Mouse (Mus musculus) layer of hippocampus, postnatal 14 days (tissue): ENCODE data around the gene Mlycd. TPM values are rescaled to one million over a fixed set of nuclear protein-coding genes. Genes with fewer than 3 reads are reported as not detected.

ENCODE experiments used
- DNase-seq, 2 experiments: peaks; one replicate each; pipeline ENCODE4 v3.0.0; 2021 to 2022; ENCODE audit warnings: low spot score in 2 of 2, mixed read lengths in 1 of 2
- total RNA-seq, 2 experiments: library from RNA; stranded (reverse); gene quantifications; 2 replicates each; pipeline ENCODE4 v1.2.3; 2021

Gene Mlycd
- total RNA-seq, 2 experiments from 2014 or later = 24.1 to 27.0 TPM

GRCm38 (mm10) chr8:119400904-119401303 is 6.2 kb downstream of the Mlycd start:
- DNase-seq = no peak

GRCm38 (mm10) chr8:119403912-119404311 is 9.2 kb downstream of the Mlycd start:
- DNase-seq = no peak

GRCm38 (mm10) chr8:119404648-119405047 is 10.0 kb downstream of the Mlycd start:
- no peak for DNase-seq

- DNase-seq = no peak
Measured at GRCm38 (mm10) chr8:119408311-119408710, 13.6 kb downstream of the Mlycd start.

GRCm38 (mm10) chr8:119412037-119412734 is 17.5 kb downstream of the Mlycd start:
- no peak for DNase-seq

GRCm38 (mm10) chr8:119412735-119413498 is 18.2 kb downstream of the Mlycd start:
- peak; percentile 75 to 77 for DNase-seq

GRCm38 (mm10) chr8:119413605-119414004 is 18.9 kb downstream of the Mlycd start:
- DNase-seq = no peak

GRCm38 (mm10) chr8:119420318-119420717 is 25.6 kb downstream of the Mlycd start:
- DNase-seq = no peak

- no peak for DNase-seq
Measured at GRCm38 (mm10) chr8:119421603-119422122, 27.0 kb downstream of the Mlycd start.

GRCm38 (mm10) chr8:119422123-119422711 is 27.5 kb downstream of the Mlycd start:
- DNase-seq = no peak

- DNase-seq = no peak
Measured at GRCm38 (mm10) chr8:119423631-119424141, 29.0 kb downstream of the Mlycd start.

GRCm38 (mm10) chr8:119424199-119424733 is 29.6 kb downstream of the Mlycd start:
- DNase-seq = no peak

GRCm38 (mm10) chr8:119424740-119425139 is 30.1 kb downstream of the Mlycd start:
- DNase-seq = no peak

GRCm38 (mm10) chr8:119425533-119425932 is 30.9 kb downstream of the Mlycd start:
- DNase-seq = no peak

- no peak for DNase-seq
Measured at GRCm38 (mm10) chr8:119426069-119426735, 31.5 kb downstream of the Mlycd start.

GRCm38 (mm10) chr8:119427634-119428349 is 33.1 kb downstream of the Mlycd start:
- no peak for DNase-seq

GRCm38 (mm10) chr8:119428350-119428740 is 33.7 kb downstream of the Mlycd start:
- no peak for DNase-seq

- DNase-seq = no peak
Measured at GRCm38 (mm10) chr8:119428766-119429327, 34.2 kb downstream of the Mlycd start.

GRCm38 (mm10) chr8:119429552-119429951 is 34.9 kb downstream of the Mlycd start:
- no peak for DNase-seq

- no peak for DNase-seq
Measured at GRCm38 (mm10) chr8:119430250-119430649, 35.6 kb downstream of the Mlycd start.
